Mouse (Mus musculus) lung, postnatal 36 days (tissue): ENCODE results near the gene Ttll9.
A peak's percentile ranks its signal among the peaks of the same experiment; 100 is the strongest.

Experiments used
- DNase-seq: peaks from one replicate; pipeline ENCODE4 v3.0.0; 2022; ENCODE audit warnings: mixed read lengths

Ttll9 gene

GRCm38 (mm10) chr2:152942898-152943515 lies 19.3 kb upstream of the Ttll9 start:
- DNase-seq, result no peak

DNA sequence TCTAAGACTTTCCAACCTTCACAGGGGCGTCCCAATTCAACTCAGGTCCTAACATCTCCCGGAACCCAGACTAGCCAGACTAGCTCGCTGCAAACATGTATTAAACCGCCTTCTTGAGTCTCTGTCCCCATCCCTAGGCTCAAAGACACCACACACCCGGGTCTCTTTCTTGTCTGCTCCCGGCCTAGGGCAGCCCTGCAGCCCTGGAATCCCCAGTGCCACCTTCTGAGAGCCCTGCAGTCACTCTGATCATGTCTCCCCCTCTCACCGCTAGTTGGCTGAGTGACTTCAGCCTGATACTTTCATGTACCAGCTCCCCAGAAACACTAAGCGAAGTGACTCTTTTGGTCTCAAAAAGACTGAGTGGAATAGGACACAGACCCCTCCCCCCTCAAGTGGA lies 18.7 kb upstream of the Ttll9 start:
- no peak for DNase-seq

DNA sequence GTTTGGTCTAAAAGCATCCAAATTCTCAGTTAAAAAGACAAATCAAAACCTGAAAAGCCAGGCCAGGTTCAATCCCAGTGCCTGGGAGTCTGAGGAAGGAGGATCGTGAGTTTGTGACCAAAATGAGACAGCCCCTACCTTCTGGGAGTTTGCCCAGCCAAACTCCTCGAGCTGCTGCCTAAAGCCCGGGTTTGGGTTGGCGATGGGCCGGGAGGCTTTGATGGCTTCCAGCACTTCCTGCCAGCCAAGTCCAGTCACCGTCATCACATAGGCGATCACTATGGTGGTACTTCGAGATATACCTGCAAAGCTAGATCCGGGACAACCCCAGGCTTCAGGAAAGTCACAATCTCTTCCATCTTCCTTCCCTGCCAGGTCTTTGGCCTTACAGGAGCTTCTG lies 18.3 kb upstream of the Ttll9 start:
- no peak for DNase-seq

DNA sequence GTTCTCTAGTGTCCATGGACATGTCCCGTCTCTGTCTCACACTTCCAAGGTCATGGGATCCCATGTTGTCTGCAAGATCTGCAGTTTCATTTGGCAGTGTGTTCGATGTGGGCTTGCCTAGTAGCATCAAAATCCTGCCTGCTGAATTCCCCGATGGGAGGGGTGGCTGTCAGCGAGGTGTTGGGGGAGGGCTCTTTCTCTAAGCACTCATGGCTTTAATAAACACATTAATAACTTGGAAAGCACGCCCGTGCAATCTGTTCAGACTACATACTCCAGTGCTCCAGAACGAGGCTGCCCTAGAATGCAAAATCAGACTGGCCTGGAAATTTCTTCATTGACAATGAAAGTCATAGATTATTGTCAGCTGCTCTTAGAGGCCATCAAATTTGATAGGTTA lies 15.2 kb upstream of the Ttll9 start:
- peak; percentile 42 for DNase-seq

DNA sequence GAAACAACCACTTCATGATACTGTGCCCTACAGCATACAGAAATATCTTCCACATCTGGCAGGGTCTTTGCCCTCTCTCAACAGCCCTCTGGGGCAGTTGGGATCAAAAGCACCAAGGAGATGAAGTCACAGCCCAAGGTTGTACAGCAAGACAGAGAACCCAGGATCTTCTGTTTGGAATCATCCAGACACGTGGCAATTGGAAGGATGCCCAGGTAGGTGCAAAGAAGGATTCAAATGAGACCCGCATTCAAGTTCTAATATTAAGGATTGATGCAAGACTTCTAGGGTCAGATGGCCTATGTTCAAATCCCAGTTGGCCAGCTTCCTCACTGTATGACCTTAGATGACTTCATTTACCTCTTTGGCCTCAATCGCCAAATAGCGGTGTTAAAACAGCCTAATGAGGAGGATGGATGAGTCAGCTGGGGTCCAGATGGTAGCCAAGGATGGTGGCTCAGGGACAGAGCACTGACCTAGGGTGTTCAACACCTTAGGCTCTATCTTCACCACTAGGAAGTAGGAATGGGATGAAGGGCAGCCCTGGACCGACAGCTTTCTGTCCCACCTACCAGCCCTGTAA lies 13.8 kb upstream of the Ttll9 start:
- DNase-seq, result no peak

GRCm38 (mm10) chr2:152950358-152951064 lies 11.8 kb upstream of the Ttll9 start:
- DNase-seq, result no peak

DNA sequence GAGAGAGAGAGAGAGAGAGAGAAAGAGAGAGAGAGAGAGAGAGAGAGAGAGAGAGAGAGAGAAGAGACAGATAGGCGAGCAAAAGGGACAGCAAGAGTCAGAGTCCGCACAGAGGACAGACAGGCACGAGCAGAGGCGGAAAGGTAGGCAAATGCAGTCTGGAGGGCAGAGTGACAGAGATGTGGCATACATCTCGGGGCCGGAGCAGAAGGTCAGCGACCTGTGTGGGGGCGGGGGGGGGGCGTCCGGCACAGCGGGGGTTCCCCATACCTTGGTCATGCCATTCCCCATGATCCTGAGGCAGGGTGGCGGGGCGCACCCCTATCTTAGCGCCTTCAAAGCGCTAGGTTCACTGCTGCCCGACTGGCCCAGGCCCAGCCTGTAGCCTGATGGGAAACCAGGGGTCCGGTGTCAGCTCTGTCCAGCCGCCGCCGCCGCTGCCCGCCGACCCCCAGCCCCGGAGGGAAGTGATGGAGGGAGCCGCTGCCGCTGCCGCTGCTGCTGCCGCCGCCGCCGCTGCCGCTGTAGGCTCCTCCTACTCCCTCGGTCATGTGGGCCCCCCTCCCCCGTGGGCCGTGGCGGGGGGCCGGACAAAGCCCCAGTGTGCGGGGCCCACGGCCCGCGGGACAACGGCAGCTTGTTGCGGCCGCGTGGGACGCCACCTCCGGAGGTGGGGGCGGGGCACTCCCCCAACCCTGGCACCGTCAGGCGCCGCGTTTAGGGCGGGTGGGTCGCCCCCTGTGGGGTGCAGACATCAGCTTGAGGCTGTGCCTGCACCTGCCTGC lies 11.0 kb upstream of the Ttll9 start, which contains the start of gene Dusp15:
Gene Dusp15 (minus strand): TSS at position 634 of the 785 bp plus-strand sequence.
- no peak for DNase-seq

DNA sequence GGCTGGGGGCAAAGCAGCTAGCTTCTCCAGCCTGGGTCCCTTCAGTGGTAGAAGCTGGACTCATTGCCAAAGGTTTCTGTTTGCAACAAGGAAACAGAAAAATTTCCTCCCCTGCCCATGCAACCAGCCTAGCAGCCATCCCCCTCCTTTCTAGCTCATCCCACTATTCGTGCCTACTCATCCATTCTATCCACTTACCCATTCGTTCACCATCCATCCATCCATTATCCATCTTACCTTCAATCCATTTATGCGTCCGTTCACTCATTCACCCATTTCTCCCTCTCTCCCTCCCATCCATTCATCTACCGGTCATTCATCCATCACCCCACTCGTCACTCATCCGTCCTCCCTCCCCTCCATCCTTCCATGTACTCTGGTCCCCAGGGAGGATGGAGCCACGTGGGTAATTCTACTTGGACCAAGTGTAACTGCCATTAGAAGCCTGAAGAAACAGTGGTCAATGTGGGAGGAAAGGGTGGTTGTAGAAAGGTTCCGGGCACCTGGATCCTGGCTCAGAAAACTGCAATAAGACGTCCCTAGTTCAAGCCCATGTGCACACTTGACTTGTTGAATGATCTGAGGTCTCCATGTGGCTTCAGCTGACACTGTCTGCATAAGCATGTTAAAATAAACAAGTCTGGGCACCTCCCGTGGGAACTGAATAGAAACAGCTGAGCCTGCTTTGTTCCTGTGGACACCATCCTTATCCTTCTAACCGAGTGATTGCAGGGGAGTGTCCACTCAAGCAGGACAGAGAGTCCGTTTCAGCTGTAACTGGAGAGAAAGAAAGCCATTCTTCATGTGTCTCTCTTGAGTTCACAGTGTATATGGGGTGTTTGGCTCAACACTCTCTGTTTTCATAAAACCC lies 10.2 kb upstream of the Ttll9 start:
- DNase-seq, result no peak

DNA sequence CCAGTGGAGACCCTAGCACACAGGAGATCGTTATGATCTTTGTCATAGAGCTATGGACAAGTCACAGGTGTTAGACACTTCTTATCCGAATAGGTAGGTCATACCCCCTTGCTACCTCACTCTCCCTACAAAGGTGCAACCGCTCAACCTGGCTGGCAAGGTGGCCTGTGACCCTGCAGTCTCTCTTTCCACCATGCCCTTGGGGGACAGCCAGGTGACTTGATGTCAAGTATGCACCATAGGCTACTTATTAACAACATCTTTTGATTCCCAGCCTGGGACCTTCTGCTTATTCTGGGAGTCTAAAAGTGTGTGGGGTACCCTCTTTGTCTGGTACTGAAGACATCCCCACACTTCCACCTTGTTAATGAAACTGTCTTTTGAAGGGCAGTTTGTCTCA lies 4.2 kb upstream of the Ttll9 start:
- no peak for DNase-seq

- DNase-seq, result no peak
These were observed 3.3 kb downstream of the Ttll9 start for GRCm38 (mm10) chr2:152965555-152965954.

GRCm38 (mm10) chr2:152976991-152977390 lies 14.7 kb downstream of the Ttll9 start:
- no peak for DNase-seq

DNA sequence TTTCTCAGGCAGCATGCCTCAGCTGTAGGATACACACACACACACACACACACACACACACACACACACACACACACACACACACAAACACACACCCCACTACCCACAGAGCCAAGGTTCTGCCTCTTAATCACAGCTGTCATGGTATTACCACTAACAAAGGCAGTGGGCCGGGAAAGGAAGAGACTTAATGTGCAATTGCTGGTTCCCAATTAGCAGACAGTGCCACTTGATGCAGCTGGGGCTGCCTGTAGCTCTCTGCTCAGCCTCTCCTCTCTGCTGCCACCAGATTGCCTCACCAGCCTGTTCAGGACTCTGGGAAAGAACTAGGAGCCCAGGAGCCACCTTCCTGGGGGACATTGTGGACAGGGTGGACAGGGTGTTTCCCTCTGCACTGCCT lies 23.3 kb downstream of the Ttll9 start:
- no peak for DNase-seq

DNA sequence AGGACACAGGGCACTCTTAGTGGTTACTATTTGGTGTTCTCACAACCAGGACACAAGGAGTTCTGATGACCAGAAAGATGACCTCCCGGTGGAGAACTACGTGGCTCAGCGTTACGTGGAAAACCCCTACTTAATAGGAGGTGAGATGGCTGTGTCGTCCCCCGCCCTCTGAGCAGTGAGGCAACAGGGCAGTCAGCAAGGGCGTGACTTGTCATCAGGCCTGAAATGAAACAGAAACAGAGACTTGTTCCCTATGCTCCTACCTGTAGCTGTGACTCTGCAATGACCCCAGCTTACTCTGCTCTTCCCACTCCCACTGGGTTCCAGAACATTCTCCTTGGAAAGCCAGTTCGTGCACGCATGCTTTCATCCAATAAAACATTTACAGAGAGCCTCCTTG lies 29.2 kb downstream of the Ttll9 start:
- no peak for DNase-seq

DNA sequence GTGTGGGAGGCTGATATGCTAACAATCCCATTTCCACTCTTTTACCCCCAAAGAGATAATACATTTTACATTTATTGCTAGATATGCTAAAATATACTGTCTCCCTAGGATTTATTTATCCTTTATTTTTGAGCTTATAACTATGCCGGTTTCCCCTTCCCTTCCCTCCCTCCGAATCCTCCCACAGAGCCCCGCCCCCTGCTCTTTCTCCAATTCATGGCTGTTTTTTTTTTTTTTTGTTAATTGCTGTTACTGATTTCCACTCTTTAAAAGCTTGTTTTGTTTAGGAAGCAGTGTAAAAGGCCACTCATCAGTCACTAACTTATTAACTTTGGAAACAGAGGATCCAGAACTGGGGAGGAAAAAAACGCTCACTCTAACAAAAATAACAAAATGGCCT lies 34.8 kb downstream of the Ttll9 start:
- DNase-seq, result no peak

- no peak for DNase-seq
These were observed 40.4 kb downstream of the Ttll9 start for GRCm38 (mm10) chr2:153002492-153003248.

DNA sequence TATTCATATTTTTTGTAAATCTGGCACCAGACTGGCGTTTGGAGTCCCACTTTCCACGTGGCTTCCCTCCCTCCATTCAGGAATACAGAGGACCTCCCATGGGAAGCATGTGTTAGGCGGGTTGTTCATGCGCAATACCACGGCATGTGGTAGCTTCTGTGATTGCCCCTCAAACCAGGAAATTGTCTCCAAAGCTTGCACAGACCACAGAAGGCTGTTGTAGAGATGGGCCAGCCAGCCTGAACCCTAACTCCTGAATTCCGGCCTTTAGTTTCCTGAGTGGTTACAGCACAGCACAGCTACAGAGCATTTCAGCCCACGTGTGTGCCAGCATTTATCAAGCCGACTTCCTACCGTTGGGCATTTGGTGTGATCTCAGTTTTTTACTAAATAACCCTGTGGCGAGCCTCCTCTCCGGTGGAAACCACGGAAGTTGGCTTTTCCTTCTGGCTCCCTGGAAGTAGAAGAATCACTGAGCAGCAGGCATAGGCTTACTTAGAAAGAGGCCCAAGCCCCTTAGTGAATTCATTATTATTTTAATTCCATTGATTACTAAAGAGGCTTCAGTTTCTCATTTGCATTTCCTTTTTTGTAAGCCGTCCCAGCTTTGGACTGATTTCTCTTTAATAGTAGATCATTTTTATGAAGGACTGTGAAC lies 41.5 kb downstream of the Ttll9 start:
- no peak for DNase-seq

DNA sequence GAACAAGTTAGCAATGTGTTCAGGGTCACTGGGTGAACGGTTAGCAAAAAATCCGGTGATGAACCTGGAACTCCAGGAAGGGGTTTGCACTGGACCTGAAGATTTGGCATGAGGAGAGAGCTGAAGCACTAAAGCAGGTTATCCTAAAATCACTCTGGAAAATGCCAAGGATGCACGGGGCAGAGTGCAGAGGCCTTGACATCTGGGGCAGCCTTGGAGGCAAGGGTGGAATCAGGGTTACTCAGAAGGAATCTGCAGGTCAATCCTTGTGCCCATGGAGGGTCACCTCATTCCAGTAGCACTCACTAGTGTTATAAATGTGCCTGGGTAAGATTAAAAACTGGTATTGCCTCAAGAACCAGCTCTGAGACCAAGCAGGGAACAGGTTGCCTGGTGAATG lies 43.7 kb downstream of the Ttll9 start:
- no peak for DNase-seq

DNA sequence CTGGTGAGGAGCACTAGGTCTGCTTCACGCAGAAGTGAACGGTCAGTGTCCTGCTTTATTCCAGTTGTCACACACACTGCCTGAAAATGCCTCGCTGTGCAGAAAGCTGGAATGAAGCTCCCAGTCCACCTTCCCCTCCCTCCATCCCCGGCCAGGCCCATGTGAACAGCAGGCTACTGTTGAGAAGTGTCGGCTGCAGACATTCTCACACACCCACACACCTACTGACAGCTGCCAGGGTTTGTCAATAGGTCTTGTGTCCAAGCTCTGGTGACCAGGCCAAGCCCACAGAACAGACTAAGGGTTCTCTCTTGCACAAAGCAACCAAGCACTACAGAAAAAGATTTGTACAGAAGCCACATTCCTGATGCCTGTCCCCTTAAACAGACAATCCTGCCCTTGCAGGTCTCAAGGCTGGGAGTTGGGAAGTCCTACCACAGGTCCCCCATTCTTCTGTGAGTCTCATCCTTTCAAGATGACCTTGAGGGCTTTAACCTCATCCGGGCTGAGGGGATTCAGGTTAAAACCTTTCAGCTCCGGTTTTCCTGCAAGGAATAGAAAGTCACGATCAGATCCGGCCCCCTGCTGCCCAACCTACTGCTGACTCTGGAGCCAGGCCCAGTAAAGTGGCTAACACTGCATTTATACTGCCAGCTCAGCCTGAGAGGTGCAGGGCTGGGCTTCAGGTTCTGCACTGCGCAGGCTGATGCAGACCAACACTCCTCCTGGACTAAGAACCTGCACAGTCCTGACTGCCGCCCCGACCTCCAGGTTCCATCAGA lies 47.1 kb downstream of the Ttll9 start:
- DNase-seq, result no peak

DNA sequence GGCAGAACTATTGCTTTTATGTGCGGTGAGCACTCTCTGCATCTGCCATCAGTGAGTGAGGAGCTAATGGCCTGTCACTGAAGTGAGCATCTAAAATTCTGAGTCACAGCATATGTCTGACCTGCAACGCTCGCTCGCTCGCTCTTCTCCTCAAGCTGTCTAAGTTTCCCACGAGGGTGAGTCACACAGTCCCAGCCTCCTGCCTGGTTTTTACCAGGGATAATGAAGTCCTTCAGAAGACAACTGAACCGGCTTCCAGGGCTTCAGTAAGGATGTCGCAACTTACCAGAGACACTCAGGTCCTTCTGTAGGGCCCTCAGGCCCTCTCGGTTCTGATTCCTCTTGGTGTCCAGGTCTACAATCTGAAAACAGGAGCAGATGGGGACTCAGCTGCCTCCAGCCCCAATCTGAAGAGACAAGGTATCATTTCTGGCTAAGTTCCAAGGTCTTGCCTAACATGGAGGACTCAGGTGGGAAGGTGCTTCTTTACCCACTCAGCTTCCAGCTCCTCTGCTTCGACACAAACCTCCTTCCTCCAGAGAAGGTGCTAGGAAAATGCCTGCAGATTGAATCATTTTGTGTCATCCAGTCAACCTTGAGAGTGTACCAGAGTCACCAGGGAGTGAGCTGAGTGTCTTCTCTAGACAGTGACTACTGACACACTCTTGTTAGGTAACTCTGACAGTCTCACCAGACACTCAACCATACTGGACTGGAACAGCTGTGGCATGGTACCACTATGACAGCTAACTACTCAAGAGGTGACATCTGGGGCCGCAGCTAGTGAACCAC lies 51.6 kb downstream of the Ttll9 start:
- DNase-seq, result no peak
